Mouse (Mus musculus) G1E (cell line): Measurements from ENCODE around the gene Degs1. TPM values are rescaled to one million over a fixed set of nuclear protein-coding genes. Genes with fewer than 3 reads are reported as not detected.

ENCODE experiments used
- ATAC-seq: 2 replicates; pipeline ENCODE4 v1.8.0; 2016; ENCODE audit warnings: mild to moderate bottlenecking; ENCODE audit not compliant: insufficient number of reproducible peaks, poor library complexity, low FRiP score, severe bottlenecking; ENCODE audit errors: extremely low read depth
- DNase-seq: peaks from one replicate; pipeline ENCODE4 v3.0.0; 2012; ENCODE audit warnings: low spot score
- H3K27me3 ChIP-seq: 2 replicates; pipeline ENCODE4 v1.6.1; 2012; ENCODE audit warnings: mild to moderate bottlenecking, low read length, inconsistent platforms; ENCODE audit not compliant: insufficient read depth
- H3K36me3 ChIP-seq: replicated peaks from 2 replicates; pipeline ENCODE3; 2012; ENCODE audit warnings: mild to moderate bottlenecking, inconsistent platforms
- H3K4me1 ChIP-seq: 2 replicates; pipeline ENCODE4 v1.6.1; 2012; ENCODE audit warnings: low read depth, low read length, inconsistent platforms, mixed read lengths; ENCODE audit not compliant: insufficient read depth
- H3K4me3 ChIP-seq: 2 replicates; pipeline ENCODE4 v1.5.1; 2012; ENCODE audit warnings: low read depth, mild to moderate bottlenecking, inconsistent platforms, low read length, moderate library complexity, mixed read lengths
- H3K9me3 ChIP-seq: replicated peaks from 2 replicates; pipeline ENCODE4 v1.6.1; 2012; ENCODE audit warnings: inconsistent platforms
- CTCF ChIP-seq: IDR thresholded peaks from 2 replicates; pipeline ENCODE4 v1.5.1; 2012; ENCODE audit warnings: low read depth, low read length, inconsistent platforms, mixed read lengths
- GATA1 ChIP-seq: IDR thresholded peaks from 2 replicates; pipeline ENCODE4 v1.6.1; 2012; ENCODE audit warnings: borderline replicate concordance, low read length, inconsistent platforms, mixed read lengths
- GATA2 ChIP-seq: IDR thresholded peaks from 2 replicates; pipeline ENCODE4 v1.6.1; 2012; ENCODE audit warnings: low read depth, low read length, inconsistent platforms, borderline replicate concordance
- POLR2AphosphoS5 ChIP-seq: IDR thresholded peaks from 2 replicates; pipeline ENCODE4 v1.6.1; 2012; ENCODE audit warnings: low read depth, low read length, inconsistent platforms; ENCODE audit not compliant: insufficient replicate concordance
- TAL1 ChIP-seq: conservative IDR thresholded peaks from 2 replicates; pipeline ENCODE4 v1.6.1; 2012; ENCODE audit warnings: low read depth, low read length, inconsistent platforms, mixed read lengths
- polyA plus RNA-seq: library from polyadenylated mRNA; stranded (reverse); fragments of >175 nt; gene quantifications from 2 replicates; pipeline ENCODE4 v1.2.3, GENCODE M21; 2012
- total RNA-seq, 2 experiments: library from RNA; stranded (forward) in 1 of 2; stranded (reverse) in 1 of 2; fragments of 200-1000 nt in 1 of 2; fragments of >200 nt in 1 of 2; fragmentation: Nextera tagmentation in 1 of 2; gene quantifications; 2 replicates each; pipeline ENCODE4 v1.2.3; 2014 to 2017

The Degs1 gene
- total and polyA plus RNA-seq, 3 experiments: 21.3 to 75.6 (median 59.1) TPM

- H3K9me3 ChIP-seq: peaks cover 3% of the 10 kb centered on the region; the same call in 1 of the 2 replicates
- H3K4me1 ChIP-seq: no peaks in the 10 kb centered on the region
- no peaks in the 10 kb centered on the region for H3K36me3 ChIP-seq
- DNase-seq: no peak
- ATAC-seq: no peak
- no peak overlapping the region for H3K4me3 ChIP-seq
- TF ChIP-seq GATA1: no peak
- TF ChIP-seq TAL1: no peak
- no peak for TF ChIP-seq POLR2AphosphoS5
- H3K27me3 ChIP-seq: no peaks in the 10 kb centered on the region
Observed at GRCm38 (mm10) chr1:182238056-182238703, 44.4 kb downstream of the Degs1 start.

GRCm38 (mm10) chr1:182237386-182237785 is 45.2 kb downstream of the Degs1 start:
- H3K4me1 ChIP-seq: no peaks in the 10 kb centered on the region
- H3K36me3 ChIP-seq: no peaks in the 10 kb centered on the region
- no peak for DNase-seq
- no peak for ATAC-seq
- no peaks in the 10 kb centered on the region for H3K27me3 ChIP-seq
- peaks cover 3% of the 10 kb centered on the region; the same call in 1 of the 2 replicates for H3K9me3 ChIP-seq
- TF ChIP-seq GATA1: no peak
- no peak for TF ChIP-seq CTCF
- TF ChIP-seq TAL1: no peak
- TF ChIP-seq GATA2: no peak
- TF ChIP-seq POLR2AphosphoS5: no peak
- no peak overlapping the region for H3K4me3 ChIP-seq

GRCm38 (mm10) chr1:182235174-182235573 is 47.4 kb downstream of the Degs1 start:
- no peaks in the 10 kb centered on the region for H3K36me3 ChIP-seq
- peaks cover 9% of the 10 kb centered on the region; the same call in 1 of the 2 replicates for H3K9me3 ChIP-seq
- H3K27me3 ChIP-seq: no peaks in the 10 kb centered on the region
- H3K4me3 ChIP-seq: no peak overlapping the region
- no peaks in the 10 kb centered on the region for H3K4me1 ChIP-seq
- DNase-seq (no peak), ATAC-seq (no peak)
- TF ChIP-seq TAL1 (no peak), CTCF (no peak), GATA2 (no peak), POLR2AphosphoS5 (no peak), GATA1 (no peak)

- no peak overlapping the region for H3K4me3 ChIP-seq
- no peaks in the 10 kb centered on the region for H3K4me1 ChIP-seq
- TF ChIP-seq CTCF: no peak
- no peak for TF ChIP-seq GATA2
- no peak for TF ChIP-seq POLR2AphosphoS5
- TF ChIP-seq TAL1: no peak
- TF ChIP-seq GATA1: no peak
- DNase-seq (no peak), ATAC-seq (no peak)
- no peaks in the 10 kb centered on the region for H3K27me3 ChIP-seq
- H3K36me3 ChIP-seq: no peaks in the 10 kb centered on the region
- H3K9me3 ChIP-seq: peaks cover 6% of the 10 kb centered on the region; the same call in 1 of the 2 replicates
Observed at GRCm38 (mm10) chr1:182229381-182229780, 53.2 kb downstream of the Degs1 start.

- no peaks in the 10 kb centered on the region for H3K4me1 ChIP-seq
- H3K36me3 ChIP-seq: no peaks in the 10 kb centered on the region
- H3K9me3 ChIP-seq: peaks cover 6% of the 10 kb centered on the region; the same call in 1 of the 2 replicates
- ATAC-seq (no peak), DNase-seq (no peak)
- H3K27me3 ChIP-seq: no peaks in the 10 kb centered on the region
- no peak overlapping the region for H3K4me3 ChIP-seq
- TF ChIP-seq GATA2 (no peak), CTCF (no peak), POLR2AphosphoS5 (no peak), TAL1 (no peak), GATA1 (no peak)
Observed at GRCm38 (mm10) chr1:182227141-182227963, 55.3 kb downstream of the Degs1 start.

GRCm38 (mm10) chr1:182226261-182226660 is 56.3 kb downstream of the Degs1 start:
- no peak for DNase-seq
- Histone ChIP-seq H3K9me3 (peaks cover 6% of the 10 kb centered on the region; the same call in 1 of the 2 replicates), H3K27me3 (no peaks in the 10 kb centered on the region), H3K4me1 (no peaks in the 10 kb centered on the region), H3K36me3 (no peaks in the 10 kb centered on the region), H3K4me3 (no peak overlapping the region)
- ATAC-seq: no peak
- TF ChIP-seq CTCF: no peak
- no peak for TF ChIP-seq POLR2AphosphoS5
- TF ChIP-seq GATA2: no peak
- TF ChIP-seq GATA1: no peak
- no peak for TF ChIP-seq TAL1

Other genes starting within 250 kb of the Degs1 start
- 54.2 and 59.0 TPM in 2 replicates for gene Srp9, start 158.1 kb downstream of the Degs1 start, total RNA-seq (2014; fragmentation: Nextera tagmentation)
- 133 and 134 TPM in 2 replicates for gene Srp9, start 158.1 kb downstream of the Degs1 start, total RNA-seq (2017)
- 35.5 and 37.8 TPM in 2 replicates for gene Srp9, start 158.1 kb downstream of the Degs1 start, polyA plus RNA-seq
- gene Vmn1r1, start 118.3 kb downstream of the Degs1 start, total RNA-seq (2014; fragmentation: Nextera tagmentation): not detected in 2 replicates
- gene Vmn1r1, start 118.3 kb downstream of the Degs1 start, total RNA-seq (2017): 0.06 and 0.22 TPM in 2 replicates
- gene Vmn1r1, start 118.3 kb downstream of the Degs1 start, polyA plus RNA-seq: not detected in 2 replicates
- gene Fbxo28, start 58.8 kb upstream of the Degs1 start, total RNA-seq (2014; fragmentation: Nextera tagmentation): 18.0 and 23.9 TPM in 2 replicates
- 26.5 and 29.1 TPM in 2 replicates for gene Fbxo28, start 58.8 kb upstream of the Degs1 start, total RNA-seq (2017)
- gene Fbxo28, start 58.8 kb upstream of the Degs1 start, polyA plus RNA-seq: 27.5 and 44.2 TPM in 2 replicates
- 20.5 and 28.1 TPM in 2 replicates for gene Trp53bp2, start 126.4 kb upstream of the Degs1 start, total RNA-seq (2014; fragmentation: Nextera tagmentation)
- gene Trp53bp2, start 126.4 kb upstream of the Degs1 start, total RNA-seq (2017): 5.5 and 7.6 TPM in 2 replicates
- gene Trp53bp2, start 126.4 kb upstream of the Degs1 start, polyA plus RNA-seq: 10.1 and 16.7 TPM in 2 replicates
- gene Capn2, start 234.8 kb upstream of the Degs1 start, total RNA-seq (2014; fragmentation: Nextera tagmentation): not detected in 2 replicates
- 0.12 and 0.33 TPM in 2 replicates for gene Capn2, start 234.8 kb upstream of the Degs1 start, total RNA-seq (2017)
- not detected in 2 replicates for gene Capn2, start 234.8 kb upstream of the Degs1 start, polyA plus RNA-seq